Mouse (Mus musculus): Measurements from ENCODE around the gene Sec14l3. TPM values are rescaled to one million over a fixed set of nuclear protein-coding genes. Genes with fewer than 3 reads are reported as not detected.
"Not testable (repeated sequence)": the region's sequence is repeated elsewhere in the genome, so short reads cannot be mapped to it uniquely, and the experiment has no call there.

Gene Sec14l3
- polyA plus RNA-seq, 1 experiment, result not detected

GRCm38 (mm10) chr11:4098816-4099215 lies 34.2 kb downstream of the Sec14l3 start:
- TF ChIP-seq POLR2A (IDR thresholded peaks at IDR 0.05; ENCODE audit: borderline replicate concordance, low read depth, low read length) (no peak), CTCF (IDR thresholded peaks at IDR 0.05; ENCODE audit: low read depth, low read length) (no peak)
- H3K4me3 ChIP-seq (ENCODE audit: insufficient read depth, low read length), result no peak overlapping the region
- H3K27ac ChIP-seq (ENCODE audit: insufficient read depth, low read depth, low read length), result no peak overlapping the region
- peaks cover 9% of the 10 kb centered on the region for H3K4me1 ChIP-seq (ENCODE audit: control insufficient read depth, insufficient read depth, low read length)

GRCm38 (mm10) chr11:4099447-4099846 lies 34.8 kb downstream of the Sec14l3 start:
- Histone ChIP-seq H3K4me3 (ENCODE audit: insufficient read depth, low read length) (no peak overlapping the region), H3K4me1 (ENCODE audit: control insufficient read depth, insufficient read depth, low read length) (peaks cover 9% of the 10 kb centered on the region), H3K27ac (ENCODE audit: insufficient read depth, low read depth, low read length) (no peak overlapping the region)
- TF ChIP-seq POLR2A (IDR thresholded peaks at IDR 0.05; ENCODE audit: borderline replicate concordance, low read depth, low read length), result no peak
- no peak for TF ChIP-seq CTCF (IDR thresholded peaks at IDR 0.05; ENCODE audit: low read depth, low read length)

GRCm38 (mm10) chr11:4101851-4102250 lies 37.2 kb downstream of the Sec14l3 start:
- TF ChIP-seq POLR2A (IDR thresholded peaks at IDR 0.05; ENCODE audit: borderline replicate concordance, low read depth, low read length), result no peak
- no peak for TF ChIP-seq CTCF (IDR thresholded peaks at IDR 0.05; ENCODE audit: low read depth, low read length)
- H3K4me1 ChIP-seq (ENCODE audit: control insufficient read depth, insufficient read depth, low read length), result peaks cover 4% of the 10 kb centered on the region
- H3K27ac ChIP-seq (ENCODE audit: insufficient read depth, low read depth, low read length), result no peak overlapping the region
- no peak overlapping the region for H3K4me3 ChIP-seq (ENCODE audit: insufficient read depth, low read length)

- Histone ChIP-seq H3K4me1 (ENCODE audit: control insufficient read depth, insufficient read depth, low read length) (no peaks in the 10 kb centered on the region; the same call in 1 of the 2 replicates), H3K27ac (ENCODE audit: insufficient read depth, low read depth, low read length) (no peak overlapping the region), H3K4me3 (ENCODE audit: insufficient read depth, low read length) (no peak overlapping the region)
- TF ChIP-seq POLR2A (IDR thresholded peaks at IDR 0.05; ENCODE audit: borderline replicate concordance, low read depth, low read length) (no peak), CTCF (IDR thresholded peaks at IDR 0.05; ENCODE audit: low read depth, low read length) (no peak)
Measured at GRCm38 (mm10) chr11:4103522-4103921, 38.9 kb downstream of the Sec14l3 start.

GRCm38 (mm10) chr11:4104989-4105388 lies 40.3 kb downstream of the Sec14l3 start:
- H3K4me1 ChIP-seq (ENCODE audit: control insufficient read depth, insufficient read depth, low read length), result no peaks in the 10 kb centered on the region; the same call in 1 of the 2 replicates
- TF ChIP-seq POLR2A (IDR thresholded peaks at IDR 0.05; ENCODE audit: borderline replicate concordance, low read depth, low read length), result no peak
- no peak for TF ChIP-seq CTCF (IDR thresholded peaks at IDR 0.05; ENCODE audit: low read depth, low read length)
- H3K4me3 ChIP-seq (ENCODE audit: insufficient read depth, low read length), result no peak overlapping the region
- H3K27ac ChIP-seq (ENCODE audit: insufficient read depth, low read depth, low read length), result no peak overlapping the region

- H3K27ac ChIP-seq (ENCODE audit: insufficient read depth, low read depth, low read length), result no peak overlapping the region
- no peaks in the 10 kb centered on the region; the same call in 1 of the 2 replicates for H3K4me1 ChIP-seq (ENCODE audit: control insufficient read depth, insufficient read depth, low read length)
- no peak overlapping the region for H3K4me3 ChIP-seq (ENCODE audit: insufficient read depth, low read length)
- TF ChIP-seq POLR2A (IDR thresholded peaks at IDR 0.05; ENCODE audit: borderline replicate concordance, low read depth, low read length) (no peak), CTCF (IDR thresholded peaks at IDR 0.05; ENCODE audit: low read depth, low read length) (no peak)
Measured at GRCm38 (mm10) chr11:4105444-4105843, 40.8 kb downstream of the Sec14l3 start.

- H3K27ac ChIP-seq (ENCODE audit: insufficient read depth, low read depth, low read length); H3K4me1 ChIP-seq (ENCODE audit: control insufficient read depth, insufficient read depth, low read length); H3K4me3 ChIP-seq (ENCODE audit: insufficient read depth, low read length): not testable (repeated sequence)
Measured at GRCm38 (mm10) chr11:4107901-4108300, 43.3 kb downstream of the Sec14l3 start.

- H3K4me1 ChIP-seq (ENCODE audit: control insufficient read depth, insufficient read depth, low read length), result no peaks in the 10 kb centered on the region; the same call in 1 of the 2 replicates
- TF ChIP-seq POLR2A (IDR thresholded peaks at IDR 0.05; ENCODE audit: borderline replicate concordance, low read depth, low read length) (no peak), CTCF (IDR thresholded peaks at IDR 0.05; ENCODE audit: low read depth, low read length) (no peak)
- no peak overlapping the region for H3K27ac ChIP-seq (ENCODE audit: insufficient read depth, low read depth, low read length)
- no peak overlapping the region for H3K4me3 ChIP-seq (ENCODE audit: insufficient read depth, low read length)
Measured at GRCm38 (mm10) chr11:4108691-4109090, 44.0 kb downstream of the Sec14l3 start.

GRCm38 (mm10) chr11:4112033-4112432 lies 47.4 kb downstream of the Sec14l3 start:
- Histone ChIP-seq H3K4me3 (ENCODE audit: insufficient read depth, low read length) (no peak overlapping the region), H3K4me1 (ENCODE audit: control insufficient read depth, insufficient read depth, low read length) (no peaks in the 10 kb centered on the region), H3K27ac (ENCODE audit: insufficient read depth, low read depth, low read length) (no peak overlapping the region)
- no peak for TF ChIP-seq POLR2A (IDR thresholded peaks at IDR 0.05; ENCODE audit: borderline replicate concordance, low read depth, low read length)

GRCm38 (mm10) chr11:4112861-4113260 lies 48.2 kb downstream of the Sec14l3 start:
- TF ChIP-seq POLR2A (IDR thresholded peaks at IDR 0.05; ENCODE audit: borderline replicate concordance, low read depth, low read length) (no peak), CTCF (IDR thresholded peaks at IDR 0.05; ENCODE audit: low read depth, low read length) (no peak)
- Histone ChIP-seq H3K27ac (ENCODE audit: insufficient read depth, low read depth, low read length) (no peak overlapping the region), H3K4me1 (ENCODE audit: control insufficient read depth, insufficient read depth, low read length) (no peaks in the 10 kb centered on the region), H3K4me3 (ENCODE audit: insufficient read depth, low read length) (no peak overlapping the region)

GRCm38 (mm10) chr11:4113496-4113895 lies 48.9 kb downstream of the Sec14l3 start:
- H3K27ac ChIP-seq (ENCODE audit: insufficient read depth, low read depth, low read length), result no peak overlapping the region
- no peaks in the 10 kb centered on the region for H3K4me1 ChIP-seq (ENCODE audit: control insufficient read depth, insufficient read depth, low read length)
- TF ChIP-seq CTCF (IDR thresholded peaks at IDR 0.05; ENCODE audit: low read depth, low read length) (no peak), POLR2A (IDR thresholded peaks at IDR 0.05; ENCODE audit: borderline replicate concordance, low read depth, low read length) (no peak)
- H3K4me3 ChIP-seq (ENCODE audit: insufficient read depth, low read length), result no peak overlapping the region
